Mouse (Mus musculus): ENCODE measurements around the gene Pms2.
A peak's percentile ranks its signal among the peaks of the same experiment; 100 is the strongest.

Gene Pms2

GRCm38 (mm10) chr5:143909417-143910400, at the start of gene Pms2, which contains the start of gene Aimp2:
Pms2 (plus strand) TSS chr5:143909964.
Aimp2 (minus strand) TSS chr5:143909847.
- DNase-seq (ENCODE audit: low spot score), result peak; percentile 98

- DNase-seq (ENCODE audit: low spot score), result no peak
Measured at GRCm38 (mm10) chr5:143871547-143872169, 38.1 kb upstream of the Pms2 start.

- no peak for DNase-seq (ENCODE audit: low spot score)
Measured at GRCm38 (mm10) chr5:143874571-143874970, 35.2 kb upstream of the Pms2 start.

- no peak for DNase-seq (ENCODE audit: low spot score)
Measured at GRCm38 (mm10) chr5:143885274-143885673, 24.5 kb upstream of the Pms2 start.

- peak; percentile 78 for DNase-seq (ENCODE audit: low spot score)
Measured at GRCm38 (mm10) chr5:143890741-143891140, 19.0 kb upstream of the Pms2 start.

GRCm38 (mm10) chr5:143892255-143892886, 17.4 kb upstream of the Pms2 start:
- peak; percentile 25 for DNase-seq (ENCODE audit: low spot score)

GRCm38 (mm10) chr5:143893396-143893795, 16.4 kb upstream of the Pms2 start:
- no peak for DNase-seq (ENCODE audit: low spot score)

- no peak for DNase-seq (ENCODE audit: low spot score)
Measured at GRCm38 (mm10) chr5:143897635-143898330, 12.0 kb upstream of the Pms2 start, which contains the start of gene Ankrd61. Ankrd61 (minus strand) TSS chr5:143897685.

GRCm38 (mm10) chr5:143902111-143902510, 7.7 kb upstream of the Pms2 start:
- no peak for DNase-seq (ENCODE audit: low spot score)

- DNase-seq (ENCODE audit: low spot score), result no peak
Measured at GRCm38 (mm10) chr5:143903813-143904212, 6.0 kb upstream of the Pms2 start.

GRCm38 (mm10) chr5:143906429-143906828, 3.3 kb upstream of the Pms2 start:
- DNase-seq (ENCODE audit: low spot score), result no peak

- peak; percentile 20 for DNase-seq (ENCODE audit: low spot score)
Measured at GRCm38 (mm10) chr5:143908926-143909325, 838 bp upstream of the Pms2 start.

- DNase-seq (ENCODE audit: low spot score), result no peak
Measured at GRCm38 (mm10) chr5:143916221-143916620, 6.5 kb downstream of the Pms2 start.

- peak; percentile 56 for DNase-seq (ENCODE audit: low spot score)
Measured at GRCm38 (mm10) chr5:143917418-143917817, 7.7 kb downstream of the Pms2 start.

GRCm38 (mm10) chr5:143918120-143918519, 8.4 kb downstream of the Pms2 start:
- DNase-seq (ENCODE audit: low spot score), result no peak

- DNase-seq (ENCODE audit: low spot score), result no peak
Measured at GRCm38 (mm10) chr5:143924781-143925452, 15.2 kb downstream of the Pms2 start.

GRCm38 (mm10) chr5:143927875-143928274, 18.1 kb downstream of the Pms2 start, which contains the start of gene Gm42421:
Gm42421 (plus strand) TSS chr5:143928175.
- no peak for DNase-seq (ENCODE audit: low spot score)

GRCm38 (mm10) chr5:143929291-143929690, 19.5 kb downstream of the Pms2 start:
- DNase-seq (ENCODE audit: low spot score), result no peak

GRCm38 (mm10) chr5:143930656-143931055, 20.9 kb downstream of the Pms2 start:
- no peak for DNase-seq (ENCODE audit: low spot score)

- DNase-seq (ENCODE audit: low spot score), result no peak
Measured at GRCm38 (mm10) chr5:143931863-143932580, 22.3 kb downstream of the Pms2 start.
